Mouse (Mus musculus): Measurements from ENCODE around the gene Fdx1l.

DNA sequence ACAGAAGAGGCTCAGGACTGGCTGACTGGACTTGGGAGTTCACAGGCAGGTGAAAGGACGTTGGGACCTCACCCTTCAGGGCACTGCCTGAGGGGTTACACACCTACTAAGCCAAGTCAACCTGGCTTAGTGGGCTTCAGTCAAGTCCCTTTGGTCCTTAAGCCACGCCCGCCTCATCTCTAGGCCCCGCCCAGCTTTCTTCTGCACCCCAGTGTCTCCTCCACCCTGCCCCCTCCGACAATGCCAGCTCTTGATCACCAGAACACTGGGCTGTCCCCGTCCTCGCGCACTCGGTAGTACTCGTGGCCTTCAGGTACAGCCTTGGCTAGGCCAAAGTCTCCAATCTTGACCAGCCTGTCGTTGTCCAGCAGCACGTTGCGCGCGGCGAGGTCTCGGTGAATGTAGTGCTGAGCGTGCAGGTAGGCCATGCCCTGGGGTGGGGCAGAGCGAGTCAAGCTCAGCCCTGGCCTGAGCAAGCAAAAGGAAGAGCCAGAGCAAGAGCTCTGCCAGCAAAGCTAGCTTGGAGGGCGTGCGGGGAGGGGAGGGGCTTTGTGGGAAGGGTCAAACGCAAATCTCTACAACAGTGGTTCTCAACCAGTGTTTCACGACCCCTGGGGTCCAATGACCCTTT is 34.3 kb upstream of the Fdx1l start:
- no peak for TF ChIP-seq POLR2A (IDR thresholded peaks at IDR 0.05; ENCODE audit: extremely low read depth, insufficient read depth, low read length)
- no peak for TF ChIP-seq CTCF (IDR thresholded peaks at IDR 0.05; ENCODE audit: extremely low read depth, insufficient read depth, low read length)

All from cortical plate, adult 2 months (tissue).